Mouse (Mus musculus): ENCODE results near the gene H2al1c.

- TF ChIP-seq POLR2A (IDR thresholded peaks at IDR 0.05; ENCODE audit: insufficient read depth, low read depth, low read length) (no peak), CTCF (IDR thresholded peaks at IDR 0.05; ENCODE audit: insufficient read depth, low read depth, low read length) (no peak)
Observed at GRCm38 (mm10) chrX:11288306-11288882, 17.1 kb upstream of the H2al1c start.
